Mouse (Mus musculus) CH12.LX (cell line): ENCODE data around the gene Ankrd10. TPM values are rescaled to one million over a fixed set of nuclear protein-coding genes. Genes with fewer than 3 reads are reported as not detected.

Experiments used
- DNase-seq: peaks from one replicate; pipeline ENCODE4 v3.0.0-alpha.2; 2013; ENCODE audit errors: extremely low read depth
- H3K27ac ChIP-seq: 2 replicates; pipeline ENCODE4 v1.5.1; 2012; ENCODE audit warnings: low read depth, mild to moderate bottlenecking, control low read depth, moderate library complexity; ENCODE audit not compliant: insufficient read depth
- H3K27me3 ChIP-seq: replicated peaks from 2 replicates; pipeline ENCODE3; 2012; ENCODE audit warnings: inconsistent platforms
- H3K36me3 ChIP-seq, 2 experiments: replicated peaks in 1 of 2; 2 replicates each; pipeline versions ENCODE3 to v1.6.1; 2012; ENCODE audit warnings: inconsistent platforms in 1 of 2, low read length in 1 of 2, mild to moderate bottlenecking in 1 of 2, mixed read lengths in 1 of 2, moderate library complexity in 1 of 2; ENCODE audit not compliant: control insufficient read depth in 1 of 2, insufficient read depth in 1 of 2
- H3K4me1 ChIP-seq, 2 experiments: 2 replicates each; pipeline ENCODE4 v1.6.1; 2012; ENCODE audit warnings: inconsistent platforms in 1 of 2, moderate library complexity in 1 of 2; ENCODE audit not compliant: insufficient read depth in 2 of 2, control insufficient read depth in 1 of 2
- H3K4me2 ChIP-seq: 2 replicates; pipeline ENCODE4 v1.6.1; 2012; ENCODE audit warnings: low read depth, mild to moderate bottlenecking, control low read depth; ENCODE audit not compliant: poor library complexity, insufficient read depth, severe bottlenecking
- H3K4me3 ChIP-seq, 3 experiments: fragments of 150-350 bp in 1 of 3; sonication (generic) in 1 of 3; replicated peaks in 1 of 3; 2 replicates each; pipeline versions ENCODE3 to v1.5.1; 2011 to 2012; ENCODE audit warnings: low read depth in 2 of 3, low read length in 2 of 3, mild to moderate bottlenecking in 2 of 3, moderate library complexity in 2 of 3, control low read depth in 1 of 3, improper control_type of control experiment in 1 of 3, inconsistent platforms in 1 of 3, mixed read lengths in 1 of 3; ENCODE audit not compliant: poor library complexity in 1 of 3
- H3K79me2 ChIP-seq: replicated peaks from 2 replicates; pipeline ENCODE4 v1.6.1; 2012; ENCODE audit warnings: mild to moderate bottlenecking, moderate library complexity; ENCODE audit not compliant: control insufficient read depth, poor library complexity, insufficient read depth, severe bottlenecking; ENCODE audit errors: extremely low read depth
- H3K9ac ChIP-seq: 2 replicates; pipeline ENCODE4 v1.6.1; 2012; ENCODE audit warnings: low read depth, mild to moderate bottlenecking, control low read depth, moderate library complexity; ENCODE audit not compliant: insufficient read depth
- H3K9me3 ChIP-seq: replicated peaks from 2 replicates; pipeline ENCODE3; 2012; ENCODE audit warnings: low read length, inconsistent platforms, mixed read lengths
- BHLHE40 ChIP-seq: IDR thresholded peaks from 2 replicates; pipeline ENCODE4 v1.6.1; 2011; ENCODE audit warnings: mild to moderate bottlenecking, low read depth, low read length, improper control_type of control experiment
- CHD1 ChIP-seq: IDR thresholded peaks from 2 replicates; pipeline ENCODE4 v1.6.1; 2012; ENCODE audit warnings: low read depth, low read length, improper control_type of control experiment, inconsistent platforms
- CTCF ChIP-seq, 2 experiments: IDR thresholded peaks in 1 of 2; conservative IDR thresholded peaks in 1 of 2; 2 replicates each; pipeline ENCODE4 v1.5.1; 2011 to 2012; ENCODE audit warnings: low read depth in 2 of 2, low read length in 2 of 2, improper control_type of control experiment in 1 of 2, inconsistent platforms in 1 of 2, mild to moderate bottlenecking in 1 of 2, moderate library complexity in 1 of 2
- E2F4 ChIP-seq: IDR thresholded peaks from 2 replicates; pipeline ENCODE4 v1.6.1; 2011; ENCODE audit warnings: low read depth, low read length, improper control_type of control experiment; ENCODE audit not compliant: insufficient replicate concordance
- EP300 ChIP-seq: IDR thresholded peaks from 2 replicates; pipeline ENCODE4 v1.6.1; 2011; ENCODE audit warnings: low read length, improper control_type of control experiment
- HCFC1 ChIP-seq: IDR thresholded peaks from 2 replicates; pipeline ENCODE4 v1.6.1; 2012; ENCODE audit warnings: low read depth, mild to moderate bottlenecking, inconsistent platforms, low read length, improper control_type of control experiment
- JUN ChIP-seq: IDR thresholded peaks from 2 replicates; pipeline ENCODE4 v1.6.1; 2011; ENCODE audit warnings: low read depth, mild to moderate bottlenecking, low read length, improper control_type of control experiment, moderate library complexity; ENCODE audit not compliant: insufficient read depth
- JUND ChIP-seq: conservative IDR thresholded peaks from 2 replicates; pipeline ENCODE4 v1.6.1; 2011; ENCODE audit warnings: low read depth, low read length, improper control_type of control experiment
- KAT2A ChIP-seq: IDR thresholded peaks from 2 replicates; pipeline ENCODE4 v1.6.1; 2012; ENCODE audit warnings: low read length, improper control_type of control experiment, inconsistent platforms; ENCODE audit not compliant: insufficient replicate concordance
- MAFK ChIP-seq: IDR thresholded peaks from 2 replicates; pipeline ENCODE4 v1.6.1; 2011; ENCODE audit warnings: low read length, improper control_type of control experiment; ENCODE audit not compliant: insufficient replicate concordance
- MAX ChIP-seq: IDR thresholded peaks from 2 replicates; pipeline ENCODE4 v1.6.1; 2011; ENCODE audit warnings: low read length, improper control_type of control experiment
- MXI1 ChIP-seq: IDR thresholded peaks from 2 replicates; pipeline ENCODE4 v1.6.1; 2011; ENCODE audit warnings: mild to moderate bottlenecking, low read depth, low read length, improper control_type of control experiment
- MYC ChIP-seq: IDR thresholded peaks from 2 replicates; pipeline ENCODE4 v1.6.1; 2011; ENCODE audit warnings: low read depth, mild to moderate bottlenecking, improper control_type of control experiment, low read length
- NELFE ChIP-seq: IDR thresholded peaks from 2 replicates; pipeline ENCODE4 v1.6.1; 2011; ENCODE audit warnings: low read depth, low read length, improper control_type of control experiment
- NRF1 ChIP-seq: IDR thresholded peaks from 2 replicates; pipeline ENCODE4 v1.6.1; 2014; ENCODE audit warnings: low read depth, mild to moderate bottlenecking, inconsistent platforms, low read length, improper control_type of control experiment, moderate library complexity
- PAX5 ChIP-seq: IDR thresholded peaks from 2 replicates; pipeline ENCODE4 v1.6.1; 2012; ENCODE audit warnings: low read length, inconsistent platforms, mixed read lengths
- POLR2A ChIP-seq: IDR thresholded peaks from 2 replicates; pipeline ENCODE4 v1.6.1; 2011; ENCODE audit warnings: low read depth, mild to moderate bottlenecking, improper control_type of control experiment, low read length
- POLR2AphosphoS2 ChIP-seq: IDR thresholded peaks from 2 replicates; pipeline ENCODE4 v1.6.1; 2011; ENCODE audit warnings: low read depth, low read length, improper control_type of control experiment
- RCOR1 ChIP-seq: conservative IDR thresholded peaks from 2 replicates; pipeline ENCODE4 v1.6.1; 2012; ENCODE audit warnings: low read depth, mild to moderate bottlenecking, inconsistent platforms, low read length, improper control_type of control experiment
- TBP ChIP-seq: conservative IDR thresholded peaks from 2 replicates; pipeline ENCODE4 v1.6.1; 2011; ENCODE audit warnings: low read depth, low read length, improper control_type of control experiment
- TCF12 ChIP-seq: IDR thresholded peaks from 2 replicates; pipeline ENCODE4 v1.6.1; 2014; ENCODE audit warnings: low read depth, mild to moderate bottlenecking, inconsistent platforms, low read length, improper control_type of control experiment
- UBTF ChIP-seq: IDR thresholded peaks from 2 replicates; pipeline ENCODE4 v1.6.1; 2012; ENCODE audit warnings: low read depth, mild to moderate bottlenecking, inconsistent platforms, low read length, improper control_type of control experiment, moderate library complexity
- ZKSCAN1 ChIP-seq: IDR thresholded peaks from 2 replicates; pipeline ENCODE4 v1.6.1; 2012; ENCODE audit warnings: low read depth, inconsistent platforms, low read length, improper control_type of control experiment, borderline replicate concordance
- ZMIZ1 ChIP-seq: IDR thresholded peaks from 2 replicates; pipeline ENCODE4 v1.6.1; 2012; ENCODE audit warnings: low read depth, mild to moderate bottlenecking, inconsistent platforms, low read length, improper control_type of control experiment
- dilution Hi-C: fragments of 300-500 bp; cut with MboI; formaldehyde crosslinking; loops from 2 replicates; pipeline ENCODE4 v1.14.3; 2020; ENCODE audit warnings: low sequenced_read_pairs; ENCODE audit not compliant: extremely low pct_unique_long_range_greater_than_20kb, extremely low pct_ligation_motif_present
- in situ Hi-C: fragments of 300-500 bp; cut with MboI; formaldehyde crosslinking; loops from 3 replicates; pipeline ENCODE4 v1.14.3; 2019; ENCODE audit warnings: low sequenced_read_pairs, low pct_ligation_motif_present, low pct_unique_long_range_greater_than_20kb, mixed read lengths
- polyA plus RNA-seq: library from polyadenylated mRNA; unstranded; fragments of >175 nt; gene quantifications from 2 replicates; pipeline ENCODE4 v1.2.1, GENCODE M21; 2012; ENCODE audit warnings: low read depth; ENCODE audit not compliant: insufficient read length
- total RNA-seq, 2 experiments: library from RNA; depleted of rRNA; stranded (reverse); fragments of 300-350 nt in 1 of 2; fragments of >200 nt in 1 of 2; gene quantifications; 2 replicates each; pipeline ENCODE4 v1.2.3; 2012 to 2014

Gene Ankrd10
- total and polyA plus RNA-seq, 3 experiments: 36.9 to 46.9 (median 39.0) TPM

- Histone ChIP-seq H3K9me3 (no peaks in the 10 kb centered on the region), H3K36me3 (peaks cover 32 to 55% of the 10 kb centered on the region in 2 experiments), H3K4me1 (peaks cover 0 to 32% of the 10 kb centered on the region in 2 experiments; a peak in 2 of 4 replicates), H3K79me2 (peaks cover 48% of the 10 kb centered on the region), H3K9ac (no peak overlapping the region), H3K27ac (no peak overlapping the region), H3K27me3 (no peaks in the 10 kb centered on the region), H3K4me3 (no peak overlapping the region), H3K4me2 (no peak overlapping the region)
- DNase-seq: no peak
- dilution Hi-C loops (no loop called here), in situ Hi-C loops (no loop called here)
- TF ChIP-seq MAFK (no peak), MYC (no peak), JUND (no peak), TCF12 (no peak), MAX (no peak), TBP (no peak), NELFE (no peak), E2F4 (no peak), HCFC1 (no peak), MXI1 (no peak), CHD1 (no peak), ZMIZ1 (no peak), POLR2A (no peak), POLR2AphosphoS2 (no peak)
These were observed 3.2 kb downstream of the Ankrd10 start for GRCm38 (mm10) chr8:11632406-11632805.

DNA sequence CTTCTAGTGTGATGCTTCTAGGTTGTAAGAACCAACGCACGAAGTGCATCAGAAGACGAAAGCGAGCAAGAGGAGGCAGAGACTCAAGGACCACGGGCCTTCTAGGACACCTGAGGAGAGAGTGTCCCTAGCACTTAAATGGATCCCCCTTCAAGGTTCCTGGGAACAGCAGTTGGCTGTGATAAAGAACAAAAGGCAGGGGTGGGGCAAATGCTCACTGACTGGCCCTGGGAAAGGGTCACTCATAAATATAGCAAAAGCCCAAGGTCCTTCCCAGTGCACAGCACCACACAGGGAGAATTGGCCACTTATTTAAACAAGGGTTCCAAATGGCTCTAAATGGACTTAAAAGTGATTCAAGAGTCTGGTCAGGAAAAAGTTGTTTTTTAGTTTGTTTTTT is 6.4 kb downstream of the Ankrd10 start:
- DNase-seq: no peak
- Histone ChIP-seq H3K9ac (no peak overlapping the region), H3K79me2 (peaks cover 42% of the 10 kb centered on the region), H3K27me3 (no peaks in the 10 kb centered on the region), H3K4me3 (no peak overlapping the region), H3K36me3 (peaks cover 49 to 81% of the 10 kb centered on the region in 2 experiments), H3K4me2 (no peak overlapping the region), H3K27ac (no peak overlapping the region), H3K4me1 (peaks cover 0 to 32% of the 10 kb centered on the region in 2 experiments; a peak in 2 of 4 replicates), H3K9me3 (no peaks in the 10 kb centered on the region)
- dilution Hi-C loops: no loop called here
- no peak for TF ChIP-seq E2F4
- TF ChIP-seq JUND: no peak
- no peak for TF ChIP-seq CTCF (conservative IDR thresholded peaks at IDR 0.05 in 1 of 2, IDR thresholded peaks at IDR 0.05 in 1 of 2; ENCODE audit: low read depth in 2 of 2, low read length in 2 of 2)
- no peak for TF ChIP-seq UBTF
- TF ChIP-seq NRF1: no peak
- no peak for TF ChIP-seq ZMIZ1
- no peak for TF ChIP-seq JUN
- TF ChIP-seq TBP: no peak
- TF ChIP-seq CHD1: no peak
- TF ChIP-seq MYC: no peak
- no peak for TF ChIP-seq KAT2A
- TF ChIP-seq EP300: no peak
- no peak for TF ChIP-seq PAX5
- TF ChIP-seq BHLHE40: no peak
- TF ChIP-seq POLR2A: no peak
- TF ChIP-seq HCFC1: no peak
- no peak for TF ChIP-seq RCOR1
- TF ChIP-seq ZKSCAN1: no peak
- in situ Hi-C loops: no loop called here
